Mouse (Mus musculus): ENCODE measurements at regions not wholly inside any gene's neighbourhood (a gene's known extent, or its start where the extent isn't known, plus 50 kb on each side); places are given as distances from the start of the nearest gene placed in this dataset.

GRCm38 (mm10) chr6:53222104-53222503, 65.0 kb upstream of the Creb5 start:
- TF ChIP-seq POLR2A (IDR thresholded peaks at IDR 0.05; ENCODE audit: low read depth, low read length) = no peak
- TF ChIP-seq CTCF (IDR thresholded peaks at IDR 0.05; ENCODE audit: extremely low read depth, insufficient read length, insufficient replicate concordance, low read depth, low read length) = no peak

All from small intestine, adult 2 months (tissue).